Mouse (Mus musculus): Measurements from ENCODE around the gene Wdfy1.

The Wdfy1 gene

GRCm38 (mm10) chr1:79711147-79712126, 64.5 kb downstream of the Wdfy1 start:
- peak; percentile 32 to 34 for DNase-seq (ENCODE audit: low spot score in 2 of 2)

GRCm38 (mm10) chr1:79710678-79711077, 65.3 kb downstream of the Wdfy1 start:
- DNase-seq (ENCODE audit: low spot score in 2 of 2) = no peak

GRCm38 (mm10) chr1:79710216-79710615, 65.7 kb downstream of the Wdfy1 start:
- no peak for DNase-seq (ENCODE audit: low spot score in 2 of 2)

GRCm38 (mm10) chr1:79707383-79707782, 68.6 kb downstream of the Wdfy1 start:
- DNase-seq (ENCODE audit: low spot score in 2 of 2) = no peak

- DNase-seq (ENCODE audit: low spot score in 2 of 2) = no peak
Observed at GRCm38 (mm10) chr1:79706707-79707106, 69.2 kb downstream of the Wdfy1 start.

- DNase-seq (ENCODE audit: low spot score in 2 of 2) = no peak
Observed at GRCm38 (mm10) chr1:79704672-79705071, 71.3 kb downstream of the Wdfy1 start.

- no peak for DNase-seq (ENCODE audit: low spot score in 2 of 2)
Observed at GRCm38 (mm10) chr1:79703520-79703919, 72.4 kb downstream of the Wdfy1 start.

GRCm38 (mm10) chr1:79698506-79698905, 77.4 kb downstream of the Wdfy1 start:
- DNase-seq (ENCODE audit: low spot score in 2 of 2) = no peak

- no peak for DNase-seq (ENCODE audit: low spot score in 2 of 2)
Observed at GRCm38 (mm10) chr1:79697382-79697781, 78.6 kb downstream of the Wdfy1 start.

- no peak for DNase-seq (ENCODE audit: low spot score in 2 of 2)
Observed at GRCm38 (mm10) chr1:79696933-79697332, 79.0 kb downstream of the Wdfy1 start.

- DNase-seq (ENCODE audit: low spot score in 2 of 2) = no peak
Observed at GRCm38 (mm10) chr1:79692482-79692881, 83.5 kb downstream of the Wdfy1 start.

- no peak for DNase-seq (ENCODE audit: low spot score in 2 of 2)
Observed at GRCm38 (mm10) chr1:79687254-79687653, 88.7 kb downstream of the Wdfy1 start.

- no peak for DNase-seq (ENCODE audit: low spot score in 2 of 2)
Observed at GRCm38 (mm10) chr1:79684027-79684426, 91.9 kb downstream of the Wdfy1 start.

GRCm38 (mm10) chr1:79682936-79683335, 93.0 kb downstream of the Wdfy1 start:
- no peak for DNase-seq (ENCODE audit: low spot score in 2 of 2)

GRCm38 (mm10) chr1:79680777-79681176, 95.2 kb downstream of the Wdfy1 start:
- no peak for DNase-seq (ENCODE audit: low spot score in 2 of 2)

GRCm38 (mm10) chr1:79678117-79678684, 97.7 kb downstream of the Wdfy1 start:
- no peak for DNase-seq (ENCODE audit: low spot score in 2 of 2)

- DNase-seq (ENCODE audit: low spot score in 2 of 2) = no peak
Observed at GRCm38 (mm10) chr1:79675716-79676115, 100.2 kb downstream of the Wdfy1 start.

- peak; percentile 82 to 85 for DNase-seq (ENCODE audit: low spot score in 2 of 2)
Observed at GRCm38 (mm10) chr1:79671543-79672337, 104.2 kb downstream of the Wdfy1 start, which contains the start of gene Ap1s3. Gene Ap1s3, minus strand, starts transcription at chr1:79671972.

- peak; percentile 76 to 80 for DNase-seq (ENCODE audit: low spot score in 2 of 2)
Observed at GRCm38 (mm10) chr1:79671196-79671542, 104.8 kb downstream of the Wdfy1 start.

- peak in 1 of 2 experiments; percentile 13 for DNase-seq (ENCODE audit: low spot score in 2 of 2)
Observed at GRCm38 (mm10) chr1:79669419-79669974, 106.4 kb downstream of the Wdfy1 start.

GRCm38 (mm10) chr1:79664911-79665310, 111.0 kb downstream of the Wdfy1 start:
- DNase-seq (ENCODE audit: low spot score in 2 of 2) = no peak

- DNase-seq (ENCODE audit: low spot score in 2 of 2) = no peak
Observed at GRCm38 (mm10) chr1:79659598-79659997, 116.3 kb downstream of the Wdfy1 start.

Data from spleen, postnatal 36 days (tissue).